Mouse (Mus musculus): ENCODE measurements at regions not wholly inside any gene's neighbourhood (a gene's known extent, or its start where the extent isn't known, plus 50 kb on each side); places are given as distances from the start of the nearest gene placed in this dataset.

DNA sequence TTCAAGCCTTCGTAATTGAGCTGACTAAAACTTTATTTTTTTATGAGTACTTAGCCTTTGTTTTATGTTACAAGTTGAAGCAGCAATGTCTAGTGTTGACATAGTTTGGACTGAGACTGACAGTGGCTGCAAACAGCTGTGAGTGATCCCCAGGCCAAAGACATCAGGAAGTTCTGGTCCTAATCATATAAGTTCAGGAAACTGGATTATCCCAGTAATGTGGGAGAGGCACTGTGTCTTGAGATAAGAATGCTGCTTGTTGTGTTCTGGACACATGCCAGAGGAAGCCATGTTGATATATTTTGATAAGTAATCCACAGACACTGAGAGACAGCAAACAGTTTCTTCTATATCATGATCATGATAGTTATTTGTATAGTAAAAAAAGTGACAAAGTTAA is 153.4 kb downstream of the Lrriq3 start:
- DNase-seq: no peak

DNA sequence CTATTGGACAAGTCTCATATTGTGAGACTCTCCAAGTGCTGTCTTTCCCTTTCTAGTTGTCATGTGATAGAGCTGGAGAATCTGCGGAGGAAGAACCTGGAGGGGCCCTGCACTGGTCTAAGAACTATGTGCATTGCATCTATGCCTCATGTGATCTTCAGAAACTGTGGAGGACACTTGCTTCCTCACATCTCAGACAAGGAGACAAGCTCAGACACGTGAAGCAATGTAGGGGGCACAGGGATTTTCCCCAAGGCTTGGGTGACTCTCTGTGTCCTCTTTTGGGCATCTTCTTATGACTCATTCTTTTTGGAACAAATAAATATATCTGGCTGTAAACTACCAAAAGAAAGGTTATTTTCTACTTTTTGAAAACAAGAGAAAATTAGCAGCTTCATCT is 153.9 kb downstream of the Lrriq3 start:
- no peak for DNase-seq

DNA sequence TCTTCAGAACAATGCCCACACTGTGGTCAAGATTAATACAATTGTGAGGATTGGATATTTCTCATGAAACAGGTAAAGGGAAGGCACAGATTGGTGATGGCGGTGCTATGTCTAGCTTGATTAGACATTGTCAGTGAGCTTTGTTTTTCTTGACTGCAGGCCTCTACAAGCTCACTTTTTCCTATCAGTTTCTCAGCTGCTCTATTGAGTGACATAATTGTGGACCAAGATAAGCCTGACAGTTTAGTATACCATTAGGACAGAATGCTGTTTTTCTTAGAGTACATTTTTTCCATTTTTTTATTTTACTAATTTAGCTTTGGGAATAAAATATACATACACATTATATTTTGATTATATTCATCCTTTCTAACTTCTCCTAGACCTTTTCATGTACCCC is 154.7 kb downstream of the Lrriq3 start:
- no peak for DNase-seq

GRCm38 (mm10) chr3:155250904-155251303 is 157.7 kb downstream of the Lrriq3 start:
- DNase-seq: no peak

DNA sequence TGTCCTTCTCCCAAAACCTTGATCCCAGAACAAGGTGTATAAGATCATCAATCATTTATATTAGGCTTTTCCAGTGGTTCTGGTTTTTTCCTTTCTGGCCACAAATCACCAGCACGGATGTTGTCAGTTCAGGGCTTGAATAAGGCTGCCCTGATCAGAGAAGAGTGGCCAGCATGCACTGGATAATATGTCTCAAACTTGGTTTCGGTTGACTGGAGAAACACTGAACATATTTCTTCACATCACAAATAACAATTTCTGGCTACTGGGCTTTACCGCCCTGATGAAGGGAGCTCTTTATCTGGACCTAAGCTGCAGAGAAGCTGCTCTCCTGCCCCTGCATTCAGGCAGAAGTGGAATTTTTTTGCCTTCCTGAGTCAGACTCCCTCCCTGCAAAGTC is 205.0 kb downstream of the Lrriq3 start:
- DNase-seq: no peak

GRCm38 (mm10) chr3:155298724-155299123 is 205.5 kb downstream of the Lrriq3 start:
- no peak for DNase-seq

DNA sequence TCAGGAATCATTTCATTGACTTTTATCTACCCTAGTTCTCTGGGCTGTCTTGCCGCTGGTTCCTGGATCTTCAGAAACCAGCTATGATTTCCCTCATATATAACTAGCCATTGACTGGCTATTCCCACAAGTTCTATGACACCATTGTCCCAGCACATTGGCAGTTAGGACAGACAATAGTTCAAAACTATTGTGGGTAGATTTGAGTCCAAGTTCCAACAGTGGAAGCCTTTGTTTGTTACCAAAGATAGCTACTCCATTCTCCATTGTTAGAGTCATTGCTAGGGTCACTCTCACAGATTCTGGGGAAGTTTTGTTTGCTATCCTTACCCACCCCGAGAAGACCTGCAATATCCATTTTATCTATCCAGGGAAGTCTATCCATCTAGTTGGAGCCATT is 229.1 kb downstream of the Lrriq3 start:
- no peak for DNase-seq

GRCm38 (mm10) chr3:155329701-155330100 is 236.5 kb downstream of the Lrriq3 start:
- DNase-seq: no peak

GRCm38 (mm10) chr3:155349185-155349584 is 256.0 kb downstream of the Lrriq3 start:
- DNase-seq: no peak

DNA sequence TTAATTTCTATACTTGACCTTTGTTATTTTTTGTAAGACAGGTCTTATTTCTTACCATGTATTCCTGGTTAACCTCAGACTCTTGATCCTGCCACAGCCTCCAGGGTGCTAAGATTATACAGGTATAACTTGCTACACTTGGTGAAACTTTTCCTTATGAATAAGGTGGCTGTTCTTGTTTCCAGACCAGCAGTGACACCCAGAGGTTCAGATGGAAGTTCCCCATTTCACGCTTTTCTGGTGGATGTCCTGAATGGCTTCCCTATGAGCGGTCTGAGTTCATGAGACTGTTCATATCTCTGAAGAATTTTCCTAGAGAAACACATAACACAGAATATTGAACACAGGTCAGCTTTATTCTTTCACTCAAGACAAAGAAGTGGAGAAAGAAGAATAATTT is 258.4 kb downstream of the Lrriq3 start:
- no peak for DNase-seq

DNA sequence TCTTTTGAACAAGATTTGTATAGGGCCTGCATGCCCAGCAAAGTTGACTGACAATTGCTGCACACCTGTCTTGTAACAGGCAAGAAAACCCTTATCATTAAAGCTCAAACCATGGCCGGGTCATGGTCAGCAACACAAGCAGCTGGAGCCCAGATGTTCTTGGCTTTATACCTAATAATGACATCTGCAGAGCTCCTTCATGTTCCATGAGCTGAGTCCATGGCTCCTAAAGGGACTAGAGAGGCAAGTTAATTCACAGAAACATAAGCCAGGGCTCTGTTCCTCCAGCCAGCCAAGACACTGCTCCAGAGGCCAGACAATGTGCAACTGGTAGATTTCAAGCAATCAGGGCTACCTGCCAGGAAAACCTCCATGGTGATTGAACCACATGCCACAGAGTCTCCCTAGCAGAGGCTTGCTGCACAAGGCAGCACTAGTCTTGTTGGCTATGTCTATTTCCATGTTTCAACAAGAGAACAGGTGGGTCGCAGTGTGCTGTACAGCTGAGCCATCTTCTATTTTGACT is 259.1 kb downstream of the Lrriq3 start:
- DNase-seq: peak in 1 of 2 experiments; percentile 4

- peak; percentile 4 to 15 for DNase-seq
Observed at GRCm38 (mm10) chr3:155360399-155360798, 267.2 kb downstream of the Lrriq3 start.

DNA sequence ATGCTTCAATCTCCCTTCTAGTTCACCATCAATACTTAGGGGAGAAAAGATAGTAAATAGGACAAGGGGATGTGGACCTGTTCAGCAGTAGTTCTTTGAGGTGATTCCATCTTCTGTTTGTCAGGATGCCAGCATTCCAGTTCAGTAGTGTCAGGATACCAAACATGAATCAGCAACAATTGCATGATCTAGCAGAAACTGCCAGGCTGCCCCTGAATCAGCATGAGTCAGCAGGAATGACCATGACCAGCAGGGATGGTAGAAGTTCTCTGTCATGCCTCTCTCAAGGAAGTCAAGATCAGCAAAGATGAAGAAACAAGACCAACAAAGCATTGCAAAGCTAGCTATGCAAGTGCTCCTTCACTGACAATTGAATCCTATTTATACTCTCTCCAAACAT is 277.5 kb downstream of the Lrriq3 start:
- DNase-seq: no peak

DNA sequence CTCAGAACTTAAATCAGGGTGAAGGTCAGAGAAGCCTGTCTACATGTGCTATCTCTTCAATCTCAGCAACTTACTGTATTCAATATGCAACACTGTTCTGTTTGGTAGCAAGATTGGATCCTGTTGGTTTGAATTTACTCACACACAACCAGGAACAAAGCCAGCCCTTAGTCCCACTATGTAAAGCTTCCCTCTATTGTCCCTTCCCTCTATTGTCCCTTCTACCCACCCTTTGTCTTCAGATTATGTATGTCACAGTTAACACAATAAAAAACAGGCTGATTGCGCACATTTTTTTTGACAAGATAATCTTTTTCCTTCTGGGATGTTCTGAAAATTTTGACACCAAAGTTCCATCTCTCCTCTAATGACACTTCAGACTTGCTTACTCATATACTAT is 280.4 kb downstream of the Lrriq3 start:
- no peak for DNase-seq

DNA sequence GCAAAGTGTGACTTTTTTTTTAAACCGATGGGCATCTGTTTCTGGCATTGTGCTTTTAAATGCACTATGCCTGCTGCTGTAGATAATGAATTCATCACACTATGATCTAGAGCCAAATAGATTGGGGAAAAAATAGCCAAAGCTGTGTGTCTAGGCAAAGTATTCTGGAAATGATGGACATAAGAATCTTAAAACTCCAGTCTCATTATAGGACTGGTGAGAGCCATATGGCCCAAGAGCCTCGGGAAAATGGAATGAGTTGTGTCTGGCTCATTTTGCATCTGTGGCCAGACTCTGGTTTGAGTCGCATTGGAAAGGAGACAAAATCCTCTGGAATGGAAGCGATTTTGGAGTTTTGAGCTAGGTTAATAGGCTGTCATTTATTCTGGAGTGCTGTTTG is 288.7 kb downstream of the Lrriq3 start:
- peak in 1 of 2 experiments; percentile 4 for DNase-seq

GRCm38 (mm10) chr3:155382817-155383216 is 289.6 kb downstream of the Lrriq3 start:
- no peak for DNase-seq

GRCm38 (mm10) chr3:155390666-155391065 is 297.4 kb downstream of the Lrriq3 start:
- no peak for DNase-seq

DNA sequence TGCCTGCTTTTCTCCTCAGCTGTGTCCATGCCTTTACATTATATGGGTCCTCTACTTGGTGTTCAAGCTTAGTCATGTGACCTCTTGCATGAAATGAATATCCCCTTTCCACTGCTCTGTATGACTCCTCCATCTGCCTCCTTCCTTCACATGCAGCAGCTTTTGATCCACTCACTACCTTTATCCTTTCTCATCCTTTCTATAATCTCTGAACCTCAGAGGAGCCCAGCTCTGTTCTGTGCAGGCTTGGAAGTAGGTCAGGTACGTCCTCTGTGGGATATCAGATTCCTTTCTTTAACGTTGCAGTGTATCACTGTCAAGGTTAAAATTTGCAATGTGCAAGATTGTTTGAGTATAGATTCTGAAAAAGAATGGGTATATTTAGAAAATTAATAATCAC is 302.9 kb downstream of the Lrriq3 start:
- no peak for DNase-seq

DNA sequence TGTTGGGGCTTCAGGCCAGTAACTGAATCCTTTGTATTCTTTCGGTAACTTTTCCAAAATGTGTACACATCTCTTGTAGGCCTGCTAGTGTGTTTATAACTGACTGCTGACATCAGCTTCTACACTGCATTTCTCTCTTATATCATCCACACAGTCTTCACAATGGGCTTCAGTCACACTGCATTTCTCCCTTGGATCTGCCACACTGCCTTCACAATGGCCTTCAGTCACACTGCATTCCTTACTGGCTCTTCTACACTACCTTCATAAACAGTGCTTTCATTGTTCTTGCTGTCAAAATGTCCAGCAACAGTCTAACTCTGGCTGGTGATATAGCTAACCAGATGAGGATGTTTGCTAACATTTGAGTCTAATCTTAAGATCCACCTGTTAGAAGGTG is 308.5 kb downstream of the Lrriq3 start:
- no peak for DNase-seq

DNA sequence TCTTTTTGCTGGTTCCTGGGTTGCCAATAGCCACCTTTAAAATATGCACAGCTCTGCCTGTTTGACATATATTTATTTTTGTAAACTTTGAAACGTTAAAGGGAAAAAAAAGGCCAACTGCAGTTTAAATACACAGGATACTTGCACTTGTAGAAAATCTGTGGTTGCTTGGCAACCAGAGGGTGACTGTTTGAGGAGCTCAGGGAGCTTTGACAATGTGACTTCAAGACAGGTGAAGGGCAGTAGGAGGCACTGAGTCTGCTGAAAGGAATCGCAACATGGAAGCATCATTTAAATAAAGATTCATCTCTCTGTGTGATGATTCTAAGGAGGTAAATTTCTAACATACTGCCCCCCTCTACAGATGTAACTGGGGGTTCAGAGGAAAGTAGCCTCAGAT is 315.7 kb downstream of the Lrriq3 start:
- no peak for DNase-seq

DNA sequence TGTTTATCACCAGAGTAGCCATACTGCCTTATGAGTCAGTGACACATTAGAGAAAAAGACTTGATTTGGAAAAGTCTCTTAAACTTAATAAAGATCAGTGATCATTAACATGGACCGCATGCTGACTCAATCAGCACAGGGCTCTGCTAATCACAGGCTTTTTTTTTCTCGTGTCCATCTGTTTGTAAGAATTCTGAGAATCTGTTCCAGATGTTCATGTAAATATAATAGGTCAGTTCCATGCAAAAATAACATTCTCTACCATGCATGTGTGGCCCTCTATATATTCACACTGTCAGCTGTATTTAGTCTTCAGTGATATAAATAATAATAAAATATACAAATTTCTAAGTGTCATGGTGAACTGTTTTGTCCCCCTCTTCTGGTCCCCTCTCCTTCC is 316.1 kb downstream of the Lrriq3 start:
- DNase-seq: no peak

- no peak for DNase-seq
Observed at GRCm38 (mm10) chr3:155409867-155410266, 316.6 kb downstream of the Lrriq3 start.

GRCm38 (mm10) chr3:155459701-155460481 is 366.7 kb downstream of the Lrriq3 start:
- DNase-seq: no peak

DNA sequence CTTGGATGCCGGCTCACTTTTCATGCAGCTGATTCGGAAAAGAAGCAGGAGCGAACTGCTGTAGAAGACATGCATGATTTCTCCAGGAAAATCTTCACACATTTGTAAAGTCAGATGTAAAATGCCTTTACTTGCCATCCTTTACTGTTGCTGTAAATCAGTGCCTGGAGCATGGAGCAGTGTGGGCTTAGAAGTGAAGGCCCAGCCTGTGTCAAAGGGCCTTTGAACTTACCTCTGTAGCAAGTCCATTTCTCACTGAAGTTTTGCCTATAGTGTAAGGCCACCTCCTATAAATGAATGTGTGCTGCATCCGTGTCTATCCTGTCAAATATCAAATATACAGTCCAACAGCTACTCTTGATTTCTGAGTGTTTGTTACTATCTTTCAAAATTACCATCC is 368.9 kb downstream of the Lrriq3 start:
- no peak for DNase-seq

DNA sequence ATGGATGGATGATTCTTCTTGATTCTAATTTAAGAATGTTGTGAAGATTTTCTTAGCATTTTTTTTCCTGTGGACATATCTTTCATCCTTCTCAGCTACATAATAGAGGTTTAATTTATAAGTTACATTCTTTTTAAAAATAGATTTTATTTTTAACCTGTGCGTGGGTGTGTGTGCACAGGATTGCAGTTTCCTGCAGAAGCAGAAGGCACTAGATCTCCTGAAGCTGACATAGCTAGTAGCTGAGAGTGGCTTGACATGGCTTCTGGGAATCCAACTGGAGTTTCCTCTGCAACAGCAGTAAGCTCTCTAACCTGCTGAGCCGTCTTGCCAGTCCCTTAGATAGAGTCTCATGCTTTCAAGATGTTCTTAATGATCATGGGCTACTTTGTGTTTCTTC is 377.5 kb downstream of the Lrriq3 start:
- DNase-seq: no peak
